Mouse (Mus musculus) thymus, postnatal 14 days (tissue): ENCODE measurements around the gene Col24a1.

Source experiments
- DNase-seq: peaks from one replicate; pipeline ENCODE4 v3.0.0; 2021

Gene Col24a1

GRCm38 (mm10) chr3:145292337-145293134 is at the start of gene Col24a1:
Gene Col24a1 (plus strand): TSS chr3:145292472.
- DNase-seq: no peak

GRCm38 (mm10) chr3:145248040-145248439 is 44.2 kb upstream of the Col24a1 start:
- DNase-seq: no peak

GRCm38 (mm10) chr3:145253066-145253465 is 39.2 kb upstream of the Col24a1 start:
- DNase-seq: no peak

GRCm38 (mm10) chr3:145254764-145255396 is 37.4 kb upstream of the Col24a1 start:
- no peak for DNase-seq

- no peak for DNase-seq
Observed at GRCm38 (mm10) chr3:145256647-145257046, 35.6 kb upstream of the Col24a1 start.

- no peak for DNase-seq
Observed at GRCm38 (mm10) chr3:145259678-145260077, 32.6 kb upstream of the Col24a1 start.

- DNase-seq: no peak
Observed at GRCm38 (mm10) chr3:145263131-145263530, 29.1 kb upstream of the Col24a1 start.

- no peak for DNase-seq
Observed at GRCm38 (mm10) chr3:145268066-145268465, 24.2 kb upstream of the Col24a1 start.

GRCm38 (mm10) chr3:145274191-145274590 is 18.1 kb upstream of the Col24a1 start:
- DNase-seq: no peak

GRCm38 (mm10) chr3:145293207-145293606 is 935 bp downstream of the Col24a1 start:
- no peak for DNase-seq

GRCm38 (mm10) chr3:145293623-145294307 is 1.5 kb downstream of the Col24a1 start:
- DNase-seq: no peak

- DNase-seq: no peak
Observed at GRCm38 (mm10) chr3:145299980-145300591, 7.8 kb downstream of the Col24a1 start.

- no peak for DNase-seq
Observed at GRCm38 (mm10) chr3:145305311-145305710, 13.0 kb downstream of the Col24a1 start.

GRCm38 (mm10) chr3:145307209-145307608 is 14.9 kb downstream of the Col24a1 start:
- DNase-seq: no peak

- DNase-seq: no peak
Observed at GRCm38 (mm10) chr3:145320587-145321274, 28.5 kb downstream of the Col24a1 start.

GRCm38 (mm10) chr3:145325402-145325801 is 33.1 kb downstream of the Col24a1 start:
- DNase-seq: no peak

- DNase-seq: no peak
Observed at GRCm38 (mm10) chr3:145331642-145332041, 39.4 kb downstream of the Col24a1 start.

- DNase-seq: no peak
Observed at GRCm38 (mm10) chr3:145334046-145334445, 41.8 kb downstream of the Col24a1 start.

GRCm38 (mm10) chr3:145337161-145337560 is 44.9 kb downstream of the Col24a1 start:
- DNase-seq: no peak

- no peak for DNase-seq
Observed at GRCm38 (mm10) chr3:145339851-145340499, 47.7 kb downstream of the Col24a1 start.

- DNase-seq: no peak
Observed at GRCm38 (mm10) chr3:145348690-145349089, 56.4 kb downstream of the Col24a1 start.

GRCm38 (mm10) chr3:145353951-145354350 is 61.7 kb downstream of the Col24a1 start:
- DNase-seq: no peak
